Mouse (Mus musculus) c-Kit-positive CD71-positive TER-119-negative erythroid progenitor cells, embryonic 14.5 days (primary cell): ENCODE data around the gene Ak5.
"Not testable (repeated sequence)": the region's sequence is repeated elsewhere in the genome, so short reads cannot be mapped to it uniquely, and the experiment has no call there.

Experiments
- DNase-seq: peaks from one replicate; pipeline ENCODE4 v3.0.0-alpha.2; 2013; ENCODE audit warnings: low read depth

The Ak5 gene

DNA sequence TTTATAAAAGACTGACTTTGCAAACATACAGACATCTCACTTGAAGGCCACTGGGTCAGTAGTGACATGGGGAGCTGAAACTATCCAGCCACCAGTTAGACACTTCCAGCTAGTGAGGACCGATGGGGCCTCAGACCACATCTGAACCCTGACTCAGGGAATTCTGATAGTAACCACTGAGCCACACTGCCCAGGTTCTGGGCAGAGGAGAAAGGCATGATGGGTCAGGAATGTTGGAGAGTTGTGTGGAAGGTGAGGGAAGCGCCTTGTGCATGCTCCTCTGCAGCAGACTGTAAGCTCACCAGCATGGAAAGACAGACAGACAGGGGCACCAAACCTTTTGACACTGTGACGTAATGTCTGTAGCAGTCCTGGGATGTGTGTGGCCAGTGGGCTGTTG, 192.3 kb downstream of the Ak5 start:
- DNase-seq, result no peak

DNA sequence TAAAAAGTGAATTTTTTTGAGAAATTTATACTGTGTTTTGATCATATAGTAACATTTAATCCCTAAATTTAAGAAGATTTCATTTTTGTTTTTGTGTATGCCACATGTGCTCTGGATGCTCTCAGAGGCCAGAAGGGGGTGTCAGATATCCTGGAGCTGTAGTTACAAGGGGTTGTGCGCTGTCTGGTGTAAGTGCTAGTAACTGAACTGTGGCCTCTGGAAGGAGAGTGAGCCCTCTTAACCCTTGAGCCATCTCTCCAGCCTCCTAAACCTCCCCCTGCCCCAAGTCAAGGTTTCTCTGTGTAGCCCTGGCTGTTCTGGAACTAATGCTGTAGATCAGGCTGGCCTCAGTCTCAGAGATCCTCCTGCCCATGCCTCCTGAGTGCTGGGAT, 192.9 kb downstream of the Ak5 start:
- DNase-seq, result no peak

DNA sequence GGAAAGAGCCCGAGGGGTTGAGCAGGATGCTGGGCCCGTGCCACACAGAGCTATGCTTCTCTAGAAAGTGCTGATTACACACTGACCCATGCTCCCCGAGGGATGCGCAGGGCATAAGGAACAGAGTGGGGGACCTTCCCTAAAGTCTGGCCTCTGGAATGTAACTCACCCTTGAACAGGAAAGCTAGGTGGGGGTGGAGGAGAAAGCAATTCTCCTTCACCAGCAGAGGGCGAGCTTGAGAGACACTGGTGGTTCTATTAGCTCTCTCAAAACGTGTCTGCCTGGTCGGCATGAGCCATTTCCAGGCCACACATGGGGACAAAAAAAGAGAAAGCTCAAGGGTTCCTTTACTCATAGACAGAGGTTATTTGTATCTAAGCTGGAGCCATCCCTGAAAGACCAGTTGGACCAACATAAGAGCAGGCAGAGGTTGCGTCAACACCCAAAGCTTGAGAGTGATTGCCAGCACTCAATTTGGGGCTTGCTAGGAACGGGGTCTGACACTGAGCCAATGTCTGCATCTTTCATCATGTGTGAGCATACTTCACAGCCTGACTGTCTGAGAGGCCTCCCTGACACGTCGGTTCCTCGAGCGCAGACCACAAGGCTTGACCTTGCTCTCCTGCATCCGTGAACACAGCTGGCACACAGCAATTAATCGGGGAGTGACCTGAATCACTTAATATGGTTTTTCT, 193.4 kb downstream of the Ak5 start:
- peak; percentile 66 for DNase-seq

DNA sequence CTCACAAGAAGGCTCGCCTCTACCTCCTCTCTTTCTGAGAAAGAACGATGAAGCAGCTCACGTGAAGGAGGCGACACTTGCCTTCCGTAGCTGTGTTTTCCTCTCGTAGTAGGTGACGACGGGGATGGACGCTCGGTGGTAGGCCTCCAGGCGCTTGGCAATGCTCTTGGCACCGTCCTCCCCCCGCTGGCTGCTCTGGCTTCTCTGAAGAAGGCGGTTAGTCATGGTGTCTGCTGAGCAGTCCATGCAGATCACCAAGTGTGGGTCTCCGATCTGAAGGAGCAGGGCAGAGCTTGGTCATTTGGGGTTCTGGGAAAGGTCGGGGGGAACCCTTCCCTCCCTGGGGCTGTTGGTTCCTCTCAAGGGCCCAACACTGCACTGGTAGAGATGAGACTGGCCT, 195.5 kb downstream of the Ak5 start:
- DNase-seq, result no peak

DNA sequence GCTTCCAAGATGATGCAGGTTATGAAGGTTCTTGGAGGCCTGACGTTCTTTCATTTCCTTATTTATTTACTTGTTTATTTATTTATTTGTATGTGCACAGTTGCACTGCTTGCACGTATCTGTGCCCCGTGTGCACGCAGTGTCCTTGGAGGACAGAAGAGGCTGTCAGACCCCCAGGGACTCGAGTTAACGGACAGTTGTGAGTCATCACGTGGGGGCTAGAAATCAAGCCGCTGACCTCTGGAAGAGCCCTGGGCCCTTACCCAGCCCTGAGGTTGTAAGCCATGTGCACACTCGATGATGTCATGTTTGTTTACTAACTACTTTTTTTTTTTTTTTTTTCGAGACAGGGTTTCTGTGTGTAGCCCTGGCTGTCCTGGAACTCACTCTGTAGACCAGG, 197.8 kb downstream of the Ak5 start:
- no peak for DNase-seq

DNA sequence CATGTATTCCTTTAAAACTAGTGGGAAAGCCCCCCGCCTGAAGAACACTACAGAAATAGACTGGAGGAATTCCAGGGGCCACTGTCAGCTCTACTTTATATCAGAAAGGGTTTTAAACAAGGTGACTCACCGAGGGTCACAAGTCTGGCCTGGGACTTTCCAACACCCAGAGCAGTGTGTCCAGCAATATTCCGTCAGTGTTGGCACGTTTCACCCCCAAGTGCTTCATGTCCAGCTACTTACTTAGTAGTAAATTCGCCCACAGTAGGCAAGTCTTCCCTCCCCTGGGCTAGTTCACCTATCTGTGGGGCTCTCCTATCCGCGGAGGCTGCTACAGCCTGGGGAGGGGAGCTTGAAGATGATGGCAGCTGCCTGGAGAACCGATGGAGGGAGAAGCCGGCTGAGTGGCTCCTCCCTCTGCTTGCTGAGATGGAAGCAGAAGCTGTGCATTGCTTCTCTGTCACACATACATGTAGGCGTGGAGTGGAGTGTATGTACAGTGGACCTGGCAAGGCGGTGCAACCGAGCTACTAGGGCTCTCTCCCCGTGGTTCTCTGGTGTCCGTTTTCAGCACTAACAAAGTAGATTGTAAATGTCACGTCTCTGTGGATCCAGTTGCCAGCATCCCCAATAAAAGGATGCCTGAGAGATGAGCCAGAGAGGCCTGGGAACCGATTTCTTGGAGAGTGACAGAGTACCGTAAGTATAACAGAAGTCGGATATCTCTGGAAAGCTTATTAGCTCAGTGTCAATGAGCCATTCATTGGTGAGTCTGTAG, 198.5 kb downstream of the Ak5 start:
- DNase-seq, result no peak

DNA sequence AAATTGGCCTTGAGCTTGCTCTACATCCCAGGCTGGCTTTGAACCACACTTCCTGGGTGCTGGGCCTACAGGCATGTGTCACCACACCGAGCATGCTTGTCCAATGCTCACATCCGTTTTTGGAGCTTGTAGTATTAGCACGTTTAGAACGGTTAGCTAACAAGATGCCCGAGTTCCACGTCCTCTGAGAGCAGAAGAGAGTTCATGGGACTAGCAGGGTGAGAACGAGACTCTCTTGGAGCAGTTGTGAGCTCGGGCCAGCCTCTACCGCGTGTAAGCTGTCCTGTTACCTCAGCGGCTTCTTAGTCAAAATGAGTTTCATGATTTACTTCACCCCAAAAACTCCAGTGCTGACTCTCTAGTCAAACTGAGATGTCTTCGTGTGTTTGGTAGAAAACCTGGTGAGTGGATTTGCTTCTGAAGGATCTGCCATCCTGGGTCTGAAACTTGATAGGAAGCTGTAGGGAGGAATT, 199.6 kb downstream of the Ak5 start:
- no peak for DNase-seq

DNA sequence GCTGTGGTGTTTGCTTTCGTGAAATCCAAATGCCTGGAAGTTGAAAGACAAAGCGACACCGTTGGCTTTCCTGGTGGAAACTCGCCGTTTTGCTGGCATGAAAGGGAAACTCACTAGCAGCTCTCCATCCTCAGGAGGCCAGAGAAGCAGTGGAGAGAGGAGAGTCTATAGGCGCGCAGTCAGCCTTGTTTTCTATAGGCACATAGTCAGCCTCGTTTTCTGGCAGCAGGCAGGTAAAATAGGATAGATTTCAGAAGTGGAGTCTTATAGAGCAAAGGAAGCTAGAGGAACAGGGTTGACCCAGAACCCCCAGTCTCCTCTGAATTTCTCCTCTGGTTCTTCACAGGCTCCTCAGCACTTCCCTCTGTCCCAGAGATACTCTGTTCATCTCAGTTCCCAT, 200.1 kb downstream of the Ak5 start:
- DNase-seq, result no peak

DNA sequence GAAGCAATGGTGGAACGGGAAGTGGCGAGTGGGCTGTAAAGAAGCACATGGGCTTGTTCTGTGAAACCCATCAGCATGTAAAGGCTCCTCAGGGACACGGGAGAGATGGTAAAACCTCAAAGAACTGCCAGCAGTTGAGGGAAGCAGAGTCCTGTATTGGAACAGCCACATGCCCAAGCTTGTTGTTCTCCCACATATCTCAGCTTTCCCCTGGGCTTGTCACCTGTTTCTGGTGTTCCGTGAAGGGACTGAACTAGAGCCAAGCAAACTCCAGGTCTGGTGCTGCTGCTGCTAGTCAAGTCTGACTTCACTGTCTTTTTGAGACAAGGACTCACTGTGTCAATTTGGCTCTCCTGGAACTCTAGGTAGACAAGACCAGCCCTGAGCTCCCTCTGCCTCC, 200.8 kb downstream of the Ak5 start:
- DNase-seq, result no peak

DNA sequence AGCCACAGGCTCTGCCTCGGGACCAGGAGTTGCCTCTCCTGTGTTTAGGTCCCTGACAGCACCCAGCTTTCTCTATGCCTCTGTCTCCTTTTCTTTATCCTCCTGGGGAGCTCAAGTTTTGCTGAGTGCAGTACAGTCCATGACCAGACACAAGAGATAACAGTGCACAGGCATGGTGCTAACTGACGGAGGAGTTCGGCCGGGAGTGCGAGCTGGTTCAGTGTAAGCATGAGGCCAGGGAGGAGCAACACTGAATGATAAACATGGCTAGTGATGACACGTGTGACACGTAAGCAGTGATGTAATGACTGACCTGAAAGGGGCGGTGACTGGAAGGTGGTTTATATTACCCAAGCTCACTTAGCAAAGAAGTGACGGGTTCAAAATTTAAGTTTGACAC, 201.3 kb downstream of the Ak5 start:
- no peak for DNase-seq

DNA sequence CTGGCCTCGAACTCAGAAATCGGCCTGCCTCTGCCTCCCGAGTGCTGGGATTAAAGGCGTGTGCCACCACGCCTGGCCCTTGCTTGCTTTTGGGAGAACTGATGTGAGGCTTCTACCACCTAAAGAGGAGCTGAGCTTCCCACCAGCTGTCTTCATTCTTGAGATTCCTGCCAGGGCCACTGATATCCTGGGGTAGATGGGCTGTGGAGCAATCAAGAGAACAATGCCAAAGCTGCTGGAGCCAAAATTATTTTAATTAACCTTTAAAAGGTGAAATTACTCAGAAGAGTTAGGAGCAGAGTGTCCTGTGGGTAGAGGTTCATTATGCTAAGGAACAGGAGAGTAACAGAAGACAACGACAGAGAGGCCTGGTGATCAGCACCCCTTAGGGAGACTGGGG, 202.8 kb downstream of the Ak5 start:
- DNase-seq, result no peak

DNA sequence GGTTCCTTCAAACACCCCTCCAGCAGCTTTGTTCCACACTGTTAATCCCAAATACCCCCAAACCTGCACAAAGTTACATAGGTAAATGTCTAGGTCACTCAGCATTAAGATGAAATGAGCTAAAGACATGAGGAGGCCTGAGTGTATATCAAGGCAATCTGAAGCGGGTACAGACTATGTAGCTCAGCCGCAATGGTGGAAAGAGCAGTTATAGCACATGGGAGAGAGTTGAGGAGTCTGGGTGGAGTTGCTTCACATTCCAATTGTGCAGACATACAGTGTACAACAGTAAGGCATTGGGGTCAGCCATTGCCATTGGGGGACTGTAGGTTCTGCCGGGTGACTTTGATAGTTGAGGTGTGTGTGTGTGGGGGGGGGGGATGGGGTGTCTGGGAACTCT, 203.7 kb downstream of the Ak5 start:
- no peak for DNase-seq

DNA sequence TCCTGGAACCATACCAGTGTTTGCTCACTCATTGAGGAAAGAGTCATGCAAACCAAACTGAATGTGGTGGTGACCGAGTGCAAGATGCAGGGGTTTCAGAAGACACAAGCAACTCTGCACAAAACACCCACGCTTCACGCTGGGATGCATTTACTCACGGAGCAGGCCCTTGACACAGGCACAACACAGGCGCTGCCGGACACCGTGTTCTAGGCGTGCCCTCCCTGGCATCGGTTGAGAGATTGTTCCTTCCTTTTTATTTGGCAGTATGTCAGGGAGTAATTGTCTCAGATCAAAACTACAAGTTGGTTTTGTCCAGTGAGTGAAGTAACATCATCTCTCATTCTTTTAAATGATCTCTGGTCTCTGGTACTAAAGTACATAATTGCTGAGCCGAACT, 205.3 kb downstream of the Ak5 start:
- no peak for DNase-seq

DNA sequence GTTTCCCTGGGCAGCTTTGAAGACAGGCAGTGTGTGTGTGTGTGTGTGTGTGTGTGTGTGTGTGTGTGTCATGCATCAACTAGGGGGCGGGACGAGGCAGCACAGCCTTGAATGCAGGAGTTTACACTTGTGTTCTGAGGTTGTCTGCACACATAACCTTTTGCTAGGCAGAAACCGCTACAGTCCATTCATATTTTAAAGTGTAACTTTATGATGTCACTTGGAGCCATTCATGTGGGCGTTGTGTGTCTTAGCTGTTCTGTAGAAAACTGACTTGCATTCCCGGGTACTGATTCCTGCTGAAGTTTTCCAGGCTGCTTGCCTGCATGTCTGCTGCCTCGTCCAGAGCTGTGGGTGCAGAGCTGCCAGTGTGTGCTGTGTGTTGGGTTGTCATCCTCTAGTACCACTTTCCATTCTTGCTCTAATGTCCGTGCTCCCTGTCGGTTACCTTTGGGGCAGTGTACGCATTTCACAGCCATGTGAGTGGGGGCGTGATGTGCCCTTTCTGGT, 206.1 kb downstream of the Ak5 start:
- no peak for DNase-seq

DNA sequence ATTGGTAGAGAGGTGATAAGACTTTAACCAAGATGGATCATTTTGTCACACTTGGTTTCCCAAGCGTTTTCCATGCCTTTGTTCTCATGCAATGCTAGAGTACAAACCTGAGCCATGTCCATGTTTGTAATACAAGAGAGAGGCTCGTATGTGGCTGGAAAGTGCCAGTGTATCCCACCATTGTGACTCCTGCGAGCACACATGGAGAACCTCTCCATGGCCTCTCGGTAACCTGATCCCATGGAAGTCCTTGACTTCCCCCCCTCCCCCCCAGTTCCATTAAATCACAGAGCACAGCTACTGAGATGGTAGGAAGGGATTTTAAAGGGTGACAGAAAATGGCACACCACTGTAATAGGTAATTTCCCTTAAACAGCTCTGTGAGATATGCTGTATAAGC, 207.4 kb downstream of the Ak5 start:
- no peak for DNase-seq

DNA sequence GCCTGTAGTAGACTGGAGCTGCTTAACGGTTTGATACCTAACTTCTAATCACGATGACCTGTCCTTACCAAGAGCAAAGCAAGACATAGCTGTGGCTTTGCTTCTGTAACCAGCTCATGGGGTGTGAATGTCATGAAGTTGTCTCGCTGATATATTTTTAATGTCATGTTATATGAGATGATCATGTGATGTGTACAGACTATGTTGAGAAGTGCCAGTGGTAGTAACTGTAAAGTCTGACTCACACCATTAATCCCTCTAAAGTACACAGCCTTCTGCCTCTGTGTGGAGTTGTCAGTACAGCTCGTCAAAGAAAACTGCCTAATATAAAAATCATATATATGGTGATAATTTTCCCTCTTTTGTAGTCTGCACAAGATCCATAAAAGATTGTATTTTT, 209.3 kb downstream of the Ak5 start:
- DNase-seq, result not testable (repeated sequence)

DNA sequence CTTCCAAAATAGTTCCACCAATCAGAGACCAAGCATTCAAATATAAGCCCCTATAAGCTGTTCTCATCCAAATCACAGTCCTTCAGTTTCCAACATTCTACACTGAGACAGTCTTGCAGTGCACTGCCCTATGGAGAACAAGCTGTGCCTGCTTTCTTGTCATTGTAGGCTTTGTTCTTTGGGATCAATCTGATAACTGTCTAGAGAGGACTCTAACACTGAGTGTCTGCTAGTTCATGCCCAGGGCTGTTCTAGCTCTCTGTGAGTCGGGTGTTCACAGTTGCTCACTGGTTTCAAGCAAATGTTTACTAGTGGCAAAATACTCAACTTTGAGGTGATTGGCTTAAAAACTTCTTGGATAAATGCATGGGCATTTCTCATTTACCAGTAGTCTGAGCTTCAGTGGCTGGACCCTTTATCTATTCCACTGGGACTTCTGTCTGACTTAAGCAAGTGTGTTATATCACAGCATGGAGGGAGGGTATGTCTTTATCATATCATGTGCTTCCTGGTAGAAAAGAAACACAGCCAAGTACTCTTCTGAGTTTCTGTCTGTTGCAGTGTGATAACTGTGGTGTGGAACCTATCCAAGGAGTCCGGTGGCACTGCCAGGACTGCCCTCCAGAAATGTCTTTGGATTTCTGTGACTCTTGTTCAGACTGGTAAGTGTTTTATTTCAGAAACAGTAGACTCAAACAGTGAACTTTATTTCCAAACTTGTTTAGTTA, 210.7 kb downstream of the Ak5 start:
- peak; percentile 40 for DNase-seq

DNA sequence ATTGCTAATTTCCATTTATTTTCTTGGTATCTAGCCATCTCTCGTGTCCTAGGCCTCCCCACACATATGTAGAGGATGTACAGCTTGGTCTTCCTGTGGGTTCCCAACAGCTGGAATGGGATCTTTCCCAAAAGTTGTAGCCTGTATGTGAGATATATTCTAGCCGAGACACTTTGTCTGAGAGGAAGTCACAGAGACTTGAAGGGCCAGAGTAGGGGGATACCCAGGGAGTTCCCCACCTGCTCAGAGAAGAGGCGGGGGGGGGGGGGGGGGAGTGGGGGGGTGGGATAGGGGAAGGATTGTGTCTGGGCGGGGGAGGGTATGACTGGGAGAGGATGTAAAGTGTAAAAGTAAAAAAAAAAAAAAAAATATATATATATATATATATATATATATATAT, 215.0 kb downstream of the Ak5 start:
- no peak for DNase-seq

DNA sequence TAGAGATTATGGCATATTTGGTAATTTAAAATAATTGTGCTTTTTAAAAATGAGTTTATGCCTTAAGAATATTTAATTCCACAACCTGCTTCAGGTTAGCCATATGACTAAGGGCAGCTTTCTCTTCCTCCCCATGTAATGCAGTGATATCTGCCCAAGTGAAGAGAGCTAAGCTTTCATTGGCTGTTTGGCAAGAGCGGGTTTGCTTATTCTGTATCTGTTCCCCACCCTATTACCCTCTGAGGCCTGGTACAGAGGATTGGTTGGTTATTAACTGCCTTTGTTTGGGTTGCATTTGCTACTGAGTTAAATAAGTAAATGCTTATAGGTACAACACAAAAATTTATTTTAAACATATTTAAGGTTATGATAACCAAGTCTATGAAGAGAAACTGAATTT, 221.2 kb downstream of the Ak5 start:
- no peak for DNase-seq

DNA sequence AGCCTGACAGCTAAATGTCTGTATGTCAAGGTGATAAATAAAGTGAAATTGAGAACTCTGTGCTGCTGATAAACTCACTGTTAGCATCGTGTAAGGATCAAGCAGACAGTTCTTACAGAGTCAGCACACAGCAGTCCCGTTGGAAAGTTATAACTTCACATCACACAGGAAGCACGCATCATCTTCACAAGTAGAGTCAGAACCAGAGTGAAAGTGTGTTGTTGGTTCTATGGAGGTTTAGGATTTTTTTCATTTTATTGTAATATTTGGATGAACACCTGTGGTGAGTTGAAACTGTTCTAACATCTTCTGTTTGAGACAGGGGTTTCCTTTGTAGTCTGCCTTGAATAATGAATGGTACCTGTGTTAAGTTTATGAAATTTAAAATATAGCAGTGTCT, 224.0 kb downstream of the Ak5 start:
- DNase-seq, result no peak

DNA sequence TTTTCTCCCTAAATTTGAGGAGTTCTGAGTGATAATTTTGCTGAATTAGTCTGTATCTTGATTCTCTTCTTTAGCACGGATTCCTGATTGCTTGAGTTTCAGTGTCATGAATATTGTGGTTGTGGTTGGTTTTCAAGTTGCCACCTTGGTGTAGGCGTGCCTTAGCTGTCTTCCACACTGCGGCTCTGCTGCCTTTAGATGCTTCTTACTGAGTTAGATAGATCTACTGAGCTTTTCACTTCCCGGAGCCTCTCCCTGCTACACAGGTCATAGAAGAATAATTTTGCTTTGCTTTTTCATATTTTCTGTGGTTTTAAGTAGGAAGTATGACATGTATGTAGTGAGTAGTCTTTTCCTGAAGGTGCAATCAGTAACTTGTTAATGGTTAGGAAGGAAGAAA, 225.4 kb downstream of the Ak5 start:
- DNase-seq, result no peak

DNA sequence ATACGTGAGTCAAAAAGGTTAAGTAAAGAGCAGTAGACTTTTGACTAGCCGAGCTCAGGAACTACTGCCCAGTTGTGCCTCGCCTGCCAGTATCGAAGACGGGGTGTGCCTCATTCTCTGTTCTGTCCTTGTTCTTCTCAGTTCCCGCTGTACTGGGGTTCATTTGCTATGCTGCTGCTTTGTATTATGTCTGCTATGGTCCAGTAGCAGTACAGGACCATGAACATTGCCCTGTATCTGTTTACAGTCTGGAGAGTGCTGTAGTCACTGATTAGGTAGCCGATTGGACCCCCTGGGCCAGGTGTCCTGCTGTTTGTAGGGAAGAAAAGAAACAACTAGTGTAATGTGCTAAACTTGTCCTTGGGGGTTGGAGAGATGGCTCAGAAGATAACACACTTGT, 230.1 kb downstream of the Ak5 start:
- DNase-seq, result no peak

DNA sequence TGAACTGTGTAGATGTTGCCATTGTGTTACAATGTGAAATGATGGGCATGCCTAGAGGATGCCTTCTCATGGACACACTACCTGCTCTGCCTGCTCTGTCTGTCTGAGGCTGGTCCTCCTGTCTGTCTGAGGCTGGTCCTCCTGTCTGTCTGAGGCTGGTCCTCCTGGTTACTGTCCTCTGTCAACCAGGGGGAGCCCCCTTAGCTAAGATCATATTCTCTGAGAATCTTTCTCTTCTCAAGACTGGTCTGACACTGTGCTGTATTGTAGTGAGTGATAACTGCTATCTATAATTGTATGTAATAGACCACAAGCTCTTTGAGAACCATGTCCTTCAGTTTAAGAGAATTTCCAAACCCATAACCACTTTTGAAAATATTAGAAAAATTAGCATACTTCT, 232.6 kb downstream of the Ak5 start:
- no peak for DNase-seq
